ENCODE assay signal across 8 mouse cellular contexts in the genomic region with DNA sequence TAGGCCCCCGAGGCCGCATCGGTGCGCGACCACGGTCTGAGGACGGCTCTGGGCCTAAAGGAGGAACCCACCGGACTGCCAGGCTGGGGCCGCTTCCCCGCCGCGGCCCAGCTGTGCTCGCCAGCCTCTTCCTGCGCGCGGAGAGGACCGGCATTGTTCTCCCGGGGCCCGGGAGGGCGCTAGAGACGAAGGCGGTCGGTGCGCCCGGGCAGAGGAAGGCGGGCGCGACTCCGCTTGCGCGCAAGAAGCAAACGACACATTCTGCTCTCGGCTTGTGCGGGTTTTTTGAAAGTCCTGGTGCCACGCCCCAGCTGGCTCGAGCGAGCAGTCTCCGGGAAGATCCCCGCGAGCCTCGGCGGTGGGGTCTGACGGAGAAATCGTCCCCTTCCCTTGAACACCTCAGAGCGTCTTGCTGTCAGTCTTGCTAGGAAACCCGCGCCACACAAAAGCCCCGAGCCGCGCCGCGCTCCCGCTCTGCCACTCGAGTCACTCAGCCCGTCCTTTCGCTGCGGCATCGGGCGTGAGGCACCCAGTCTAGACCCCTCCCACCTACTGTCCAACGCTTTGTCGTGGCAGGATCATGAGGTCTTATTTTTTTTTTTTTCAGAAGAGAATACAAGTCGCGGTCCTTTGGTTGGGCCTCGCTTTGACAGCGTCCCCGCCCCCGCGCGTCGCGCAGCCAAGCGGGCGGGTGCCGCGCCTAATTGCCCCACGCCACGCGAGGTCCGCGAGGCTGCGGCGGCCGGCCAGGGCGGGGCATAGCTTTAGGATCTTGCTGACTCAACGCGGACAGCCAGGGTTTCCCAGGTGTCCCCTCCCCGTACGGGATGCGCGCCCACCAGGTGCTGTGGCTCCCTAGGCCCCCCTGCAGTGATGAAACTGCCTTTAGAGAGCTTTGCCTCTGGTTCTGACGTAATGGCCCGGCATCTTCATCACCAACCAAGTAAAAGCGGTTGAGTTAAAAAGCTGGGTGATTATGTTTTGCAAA. TPM values are rescaled to one million over a fixed set of nuclear protein-coding genes. Genes with fewer than 3 reads are reported as not detected.
DNase-seq lines count a peak whose midpoint lies in the region.

A gene (minus strand): TSS at position 497 of the 988 bp plus-strand sequence.

- H3K4me1 ChIP-seq in hindbrain, embryonic 10.5 days (replicated peaks), result peaks cover 43% of the 10 kb centered on the region

- WGBS in hindbrain, embryonic 10.5 days, result under 1% methylated on average over 93 of the region's 93 CpGs

- peak; percentile 78 for DNase-seq in R1 (ENCODE audit: low read depth, low spot score)
- peak; percentile 75 for DNase-seq in cerebellum, adult 9-10 months
- peak; percentile 57 to 78 for DNase-seq in frontal cortex, adult 2 months (ENCODE audit: extremely low spot score in 1 of 2, low spot score in 1 of 2)
- peak; percentile 70 for DNase-seq in hindbrain, embryonic 10.5 days (ENCODE audit: low spot score)
- peak; percentile 51 for DNase-seq in left cerebral cortex, adult 11 months (ENCODE audit: low spot score)
- DNase-seq in lung, postnatal 36 days, result peak; percentile 78
- peak; percentile 86 for DNase-seq in right cerebral cortex, adult 18-20 months
- DNase-seq in urinary bladder, postnatal 25 days (ENCODE audit: low spot score), result peak; percentile 64

- peak within 1 kb of the TSS; percentile 93 for H3K4me3 ChIP-seq in hindbrain, embryonic 10.5 days

- H3K27me3 ChIP-seq in hindbrain, embryonic 10.5 days (ENCODE audit: insufficient read depth, poor library complexity, severe bottlenecking), result no peaks in the 10 kb centered on the region

- no peaks in the 10 kb centered on the region for H3K9me3 ChIP-seq in hindbrain, embryonic 10.5 days

- peaks cover 14% of the 10 kb centered on the region for H3K36me3 ChIP-seq in hindbrain, embryonic 10.5 days

- H3K27ac ChIP-seq in hindbrain, embryonic 10.5 days, result peak within 1 kb of the TSS; percentile 96

RNA-seq across cellular contexts. Expression of the gene that starts here (rescaled TPM):
- polyA plus RNA-seq in frontal cortex, adult 2 months (2012; rRNA removed), result 156 and 191 TPM in 2 replicates
- polyA plus RNA-seq in hindbrain, embryonic 10.5 days (2016; fragmentation: Nextera tagmentation; extraction: Ambion mirVana), result 90.7 and 105 TPM in 2 replicates

Comparison
In these comparisons a context has a peak if more than half of its experiments do, and no peak if none do; other contexts are left out.
1. Peak in every context shown above with its lines: DNase-seq, H3K4me3 ChIP-seq and H3K27ac ChIP-seq.